11 mouse cellular contexts compared by ENCODE assay signal in genomic region chr8:94107871-94108270, GRCm38 (mm10). TPM values are rescaled to one million over a fixed set of nuclear protein-coding genes. Genes with fewer than 3 reads are reported as not detected.
DNase-seq lines count a peak whose midpoint lies in the region; ATAC-seq lines count a peak whose summit lies in the region.
"Had no signal": no experiment of that assay in that cellular context is flagged by ENCODE, and none has a peak within 500 bp of the region (broad histone marks: within the 10 kb centered on the region; RNA-seq: fewer than 3 reads in every experiment).

No protein-coding gene starts in this region.

- H3K36me3 ChIP-seq in liver, embryonic 16.5 days (ENCODE audit: control insufficient read depth, insufficient read depth): no peaks in the 10 kb centered on the region
- H3K36me3 ChIP-seq in forebrain, embryonic 14.5 days (ENCODE audit: control insufficient read depth, insufficient read depth, low read length): no peaks in the 10 kb centered on the region
- H3K36me3 ChIP-seq: embryonic facial prominence, embryonic 13.5 days had no signal

- no peak for ATAC-seq in liver, embryonic 16.5 days (ENCODE audit: low read depth)
- ATAC-seq in forebrain, embryonic 14.5 days: no peak

- peaks cover 41% of the 10 kb centered on the region for H3K4me1 ChIP-seq in liver, embryonic 16.5 days (ENCODE audit: control insufficient read depth, low read depth, low read length)
- no peaks in the 10 kb centered on the region for H3K4me1 ChIP-seq in forebrain, embryonic 14.5 days (ENCODE audit: control insufficient read depth, insufficient read depth, low read length)
- H3K4me1 ChIP-seq: embryonic facial prominence, embryonic 13.5 days had no signal

- no peaks in the 10 kb centered on the region for H3K9me3 ChIP-seq in liver, embryonic 16.5 days (replicated peaks; ENCODE audit: control insufficient read depth, low read length)
- H3K9me3 ChIP-seq in forebrain, embryonic 14.5 days (replicated peaks; ENCODE audit: control insufficient read depth, low read length): no peaks in the 10 kb centered on the region
- H3K9me3 ChIP-seq: embryonic facial prominence, embryonic 13.5 days had no signal

- no peak overlapping the region for H3K4me3 ChIP-seq in liver, embryonic 16.5 days (ENCODE audit: low read depth, low read length)
- H3K4me3 ChIP-seq in forebrain, embryonic 14.5 days (ENCODE audit: low read depth, low read length): no peak overlapping the region
- H3K4me3 ChIP-seq: embryonic facial prominence, embryonic 13.5 days had no signal

- peak overlapping the region; percentile 45 for H3K27ac ChIP-seq in liver, embryonic 16.5 days (ENCODE audit: low read length)
- no peak overlapping the region for H3K27ac ChIP-seq in forebrain, embryonic 14.5 days (ENCODE audit: low read depth, low read length)
- H3K27ac ChIP-seq: embryonic facial prominence, embryonic 13.5 days had no signal

- no peak overlapping the region for H3K9ac ChIP-seq in liver, embryonic 16.5 days (ENCODE audit: low read depth, low read length)
- no peak overlapping the region for H3K9ac ChIP-seq in forebrain, embryonic 14.5 days (ENCODE audit: low read length)
- H3K9ac ChIP-seq: embryonic facial prominence, embryonic 13.5 days had no signal

- peak; percentile 41 for DNase-seq in kidney, postnatal 14 days
- DNase-seq in kidney, adult 18-20 months: no peak
- peak; percentile 54 for DNase-seq in adipocyte (ENCODE audit: low spot score)
- DNase-seq in gastrocnemius, adult 18-20 months (ENCODE audit: low spot score): peak; percentile 5
- DNase-seq in forebrain, embryonic 14.5 days (ENCODE audit: low spot score): no peak
- no peak for DNase-seq in right cerebral cortex, postnatal 10 days (ENCODE audit: low spot score in 2 of 2)
- DNase-seq: right cerebral cortex, adult 18-20 months; thymus, postnatal 25 days had no signal

- no peak overlapping the region for H3K4me2 ChIP-seq in liver, embryonic 16.5 days (ENCODE audit: low read depth, low read length)
- H3K4me2 ChIP-seq in forebrain, embryonic 14.5 days (ENCODE audit: low read length): no peak overlapping the region
- H3K4me2 ChIP-seq: embryonic facial prominence, embryonic 13.5 days had no signal

- no peaks in the 10 kb centered on the region; the same call in 1 of the 2 replicates for H3K27me3 ChIP-seq in liver, embryonic 16.5 days (ENCODE audit: control insufficient read depth, insufficient read depth, low read depth, low read length)
- H3K27me3 ChIP-seq in forebrain, embryonic 14.5 days (replicated peaks; ENCODE audit: control insufficient read depth, insufficient read depth, low read length): no peaks in the 10 kb centered on the region

- WGBS in liver, embryonic 16.5 days (ENCODE audit: insufficient replicate concordance): 65% methylated on average over 3 of the region's 3 CpGs
- WGBS in forebrain, embryonic 14.5 days: 89% methylated on average over 3 of the region's 3 CpGs

RNA-seq across cellular contexts. Expression of gene Bbs2, which starts 9.1 kb away (rescaled TPM):
- 1 to 10 TPM; 2.2 to 2.5 TPM for total RNA-seq in gastrocnemius, adult 18-20 months (2021)
- polyA plus RNA-seq in liver, embryonic 16.5 days (2015; fragmentation: Nextera tagmentation; extraction: Ambion mirVana): 3.0 and 3.2 TPM in 2 replicates
- polyA plus RNA-seq in forebrain, embryonic 14.5 days (2014; fragmentation: Nextera tagmentation; extraction: Ambion mirVana): 18.7 and 22.8 TPM in 2 replicates

RNA-seq across cellular contexts. Expression of gene Mt4, which starts 29.1 kb away (rescaled TPM):
- not detected for total RNA-seq in gastrocnemius, adult 18-20 months (2021)
- 0.27 and 0.67 TPM in 2 replicates for polyA plus RNA-seq in liver, embryonic 16.5 days (2015; fragmentation: Nextera tagmentation; extraction: Ambion mirVana)
- not detected in 2 replicates for polyA plus RNA-seq in forebrain, embryonic 14.5 days (2014; fragmentation: Nextera tagmentation; extraction: Ambion mirVana)
- total RNA-seq: left cerebral cortex, postnatal 14 days had no signal
- polyA plus RNA-seq: embryonic facial prominence, embryonic 13.5 days had no signal

RNA-seq across cellular contexts. Expression of gene Mt3, which starts 44.5 kb away (rescaled TPM):
- total RNA-seq in gastrocnemius, adult 18-20 months (2021): 1 to 10 TPM in 1 of 2 experiments, under 1 TPM in 1; 0.78 to 1.8 TPM
- polyA plus RNA-seq in liver, embryonic 16.5 days (2015; fragmentation: Nextera tagmentation; extraction: Ambion mirVana): 0.18 and 0.19 TPM in 2 replicates
- polyA plus RNA-seq in forebrain, embryonic 14.5 days (2014; fragmentation: Nextera tagmentation; extraction: Ambion mirVana): 237 and 306 TPM in 2 replicates

Comparison
In these comparisons a context has a peak if more than half of its experiments do, and no peak if none do; other contexts are left out.
1. DNase-seq: peak in kidney, postnatal 14 days (single experiment), adipocyte (single experiment) and gastrocnemius, adult 18-20 months (single experiment); none in kidney, adult 18-20 months (single experiment), forebrain, embryonic 14.5 days (single experiment) and right cerebral cortex, postnatal 10 days (0 of 2).
2. RNA of gene Mt3, which starts 44.5 kb away (polyA plus RNA-seq): 237 to 306 TPM in forebrain, embryonic 14.5 days; 0.18 to 0.19 TPM in liver, embryonic 16.5 days; every median in the first group is over 100 times any median in the second.